Comparison of ENCODE assay signal across 23 mouse cellular contexts in genomic region chr10:83030928-83031327, GRCm38 (mm10). TPM values are rescaled to one million over a fixed set of nuclear protein-coding genes. Genes with fewer than 3 reads are reported as not detected.
DNase-seq lines count a peak whose midpoint lies in the region; ATAC-seq lines count a peak whose summit lies in the region.
"Had no signal": no experiment of that assay in that cellular context is flagged by ENCODE, and none has a peak within 500 bp of the region (broad histone marks: within the 10 kb centered on the region; RNA-seq: fewer than 3 reads in every experiment).

No protein-coding gene starts in this region.

- H3K27me3 ChIP-seq in midbrain, embryonic 10.5 days (ENCODE audit: low read depth, poor library complexity, severe bottlenecking), result no peaks in the 10 kb centered on the region
- H3K27me3 ChIP-seq in midbrain, embryonic 16.5 days (ENCODE audit: control insufficient read depth, insufficient read depth, low read depth, low read length), result no peaks in the 10 kb centered on the region
- H3K27me3 ChIP-seq: intestine, embryonic 15.5 days; midbrain, embryonic 12.5 days had no signal

- no peak overlapping the region for H3K4me3 ChIP-seq in midbrain, embryonic 10.5 days
- no peak overlapping the region for H3K4me3 ChIP-seq in midbrain, embryonic 16.5 days (ENCODE audit: low read depth, low read length)
- H3K4me3 ChIP-seq: heart, adult 2 months; heart, embryonic 13.5 days; intestine, embryonic 15.5 days; limb, embryonic 10.5 days; midbrain, embryonic 12.5 days had no signal

- ATAC-seq in midbrain, embryonic 16.5 days, result no peak
- ATAC-seq: activated CD4-positive, CD25-positive, alpha-beta regulatory T cell, adult 4 months; forebrain, postnatal 0 days; hindbrain, embryonic 16.5 days; liver, postnatal 0 days; lung, postnatal 0 days had no signal

- no peaks in the 10 kb centered on the region for H3K9me3 ChIP-seq in midbrain, embryonic 10.5 days (replicated peaks)
- no peaks in the 10 kb centered on the region for H3K9me3 ChIP-seq in midbrain, embryonic 16.5 days (replicated peaks; ENCODE audit: control insufficient read depth, low read length, poor library complexity, severe bottlenecking)
- H3K9me3 ChIP-seq: heart, embryonic 13.5 days; intestine, embryonic 15.5 days; limb, embryonic 10.5 days; midbrain, embryonic 12.5 days had no signal

- 27% methylated on average over 6 of the region's 6 CpGs for WGBS in midbrain, embryonic 10.5 days
- WGBS in midbrain, embryonic 16.5 days, result 25% methylated on average over 6 of the region's 6 CpGs

- H3K4me1 ChIP-seq in midbrain, embryonic 10.5 days, result peaks cover 30% of the 10 kb centered on the region
- H3K4me1 ChIP-seq in midbrain, embryonic 16.5 days (ENCODE audit: control insufficient read depth, insufficient read depth, low read length), result 0 out of 2 replicates have a peak, but pooled peaks cover 2% of the 10 kb centered on the region

- H3K36me3 ChIP-seq in midbrain, embryonic 10.5 days, result peaks cover 5% of the 10 kb centered on the region; the same call in 1 of the 2 replicates
- no peaks in the 10 kb centered on the region for H3K36me3 ChIP-seq in midbrain, embryonic 16.5 days (ENCODE audit: control insufficient read depth, insufficient read depth, low read length)
- H3K36me3 ChIP-seq: intestine, embryonic 15.5 days; limb, embryonic 10.5 days; midbrain, embryonic 12.5 days had no signal

- H3K9ac ChIP-seq in midbrain, embryonic 16.5 days (ENCODE audit: low read depth, low read length), result no peak overlapping the region
- H3K9ac ChIP-seq: forebrain, postnatal 0 days; heart, embryonic 13.5 days; intestine, embryonic 15.5 days; liver, postnatal 0 days; midbrain, embryonic 12.5 days had no signal

- H3K27ac ChIP-seq in midbrain, embryonic 10.5 days (replicated peaks), result peak overlapping the region; percentile 24; the same call in 1 of the 2 replicates
- H3K27ac ChIP-seq in midbrain, embryonic 16.5 days (ENCODE audit: low read length), result no peak overlapping the region
- H3K27ac ChIP-seq: heart, adult 2 months; heart, embryonic 13.5 days; intestine, embryonic 15.5 days; limb, embryonic 10.5 days; macrophage; midbrain, embryonic 12.5 days had no signal

- peak; percentile 44 for DNase-seq in kidney, adult 9 months
- no peak for DNase-seq in kidney, postnatal 14 days
- peak; percentile 20 for DNase-seq in midbrain, embryonic 10.5 days (ENCODE audit: low spot score)
- DNase-seq in embryo, embryonic 11 days, result peak; percentile 51
- DNase-seq in gastrocnemius, adult 8-10 months (ENCODE audit: low spot score in 2 of 2), result no peak
- DNase-seq in left cerebral cortex, adult 11 months (ENCODE audit: low spot score), result no peak
- DNase-seq: adrenal gland, postnatal 10 days; cerebellum, postnatal 25 days; forebrain, postnatal 0 days; gastrocnemius, postnatal 36 days; heart, adult 2 months; heart, postnatal 14 days; liver; liver, postnatal 0 days had no signal

- no peak overlapping the region for H3K4me2 ChIP-seq in midbrain, embryonic 16.5 days (ENCODE audit: low read length)
- H3K4me2 ChIP-seq: heart, embryonic 13.5 days; intestine, embryonic 15.5 days; midbrain, embryonic 12.5 days had no signal

RNA-seq across cellular contexts. Expression of gene Chst11, which starts 45.6 kb away (rescaled TPM):
- polyA plus RNA-seq in midbrain, embryonic 10.5 days (2016; fragmentation: Nextera tagmentation; extraction: Ambion mirVana), result 0.94 and 1.1 TPM in 2 replicates
- 3.2 and 4.1 TPM in 2 replicates for polyA plus RNA-seq in midbrain, embryonic 16.5 days (2015; fragmentation: Nextera tagmentation; extraction: Ambion mirVana)
- total RNA-seq in gastrocnemius, adult 8-10 months (2022), result 1 to 10 TPM in 3 of 4 experiments, under 1 TPM in 1; 0.61 to 1.5 (median 1.2) TPM

Comparison
In these comparisons a context has a peak if more than half of its experiments do, and no peak if none do; other contexts are left out.
1. DNase-seq: peak in kidney, adult 9 months (single experiment), midbrain, embryonic 10.5 days (single experiment) and embryo, embryonic 11 days (single experiment); none in kidney, postnatal 14 days (single experiment), gastrocnemius, adult 8-10 months (0 of 2) and left cerebral cortex, adult 11 months (single experiment).